Mouse (Mus musculus) C2C12 (cell line): Measurements from ENCODE around the gene Timm8b. TPM values are rescaled to one million over a fixed set of nuclear protein-coding genes. Genes with fewer than 3 reads are reported as not detected.
A peak's percentile ranks its signal among the peaks of the same experiment; 100 is the strongest.

Experiments
- H3K27me3 ChIP-seq: one replicate; pipeline ENCODE4 v1.6.1; 2011; ENCODE audit not compliant: control insufficient read depth, insufficient read depth, insufficient read length
- H3K36me3 ChIP-seq: one replicate; pipeline ENCODE4 v1.6.1; 2011; ENCODE audit not compliant: control insufficient read depth, insufficient read depth
- H3K4me3 ChIP-seq: one replicate; pipeline ENCODE4 v1.5.1; 2011; ENCODE audit warnings: mild to moderate bottlenecking, control low read depth; ENCODE audit not compliant: poor library complexity, insufficient read depth, severe bottlenecking
- H3K79me2 ChIP-seq: one replicate; pipeline ENCODE4 v1.6.1; 2011; ENCODE audit not compliant: control insufficient read depth, insufficient read depth
- H3K79me3 ChIP-seq: one replicate; pipeline ENCODE4 v1.6.1; 2011; ENCODE audit warnings: low read depth, control low read depth
- H3ac ChIP-seq: one replicate; pipeline ENCODE3; 2011; ENCODE audit warnings: low read depth; ENCODE audit not compliant: control insufficient read depth, insufficient read length
- CEBPB ChIP-seq: IDR thresholded peaks from one replicate; pipeline ENCODE4 v1.6.1; 2011; ENCODE audit warnings: low read depth, mild to moderate bottlenecking, control low read depth, moderate library complexity
- CTCF ChIP-seq: IDR thresholded peaks from one replicate; pipeline ENCODE4 v1.5.1; 2011; ENCODE audit not compliant: control insufficient read depth, insufficient read depth, insufficient read length
- FOSL1 ChIP-seq: IDR thresholded peaks from one replicate; pipeline ENCODE4 v1.8.0; 2011; ENCODE audit warnings: mild to moderate bottlenecking, low read length; ENCODE audit not compliant: poor library complexity, insufficient read depth, severe bottlenecking
- MAX ChIP-seq: IDR thresholded peaks from one replicate; pipeline ENCODE4 v1.6.1; 2011; ENCODE audit warnings: mild to moderate bottlenecking, control low read depth
- MYOD1 ChIP-seq: IDR thresholded peaks from one replicate; pipeline ENCODE4 v1.6.1; 2011; ENCODE audit warnings: low read depth; ENCODE audit not compliant: control insufficient read depth, insufficient read length
- MYOG ChIP-seq: IDR thresholded peaks from one replicate; pipeline ENCODE4 v1.6.1; 2011; ENCODE audit not compliant: control insufficient read depth, insufficient read length; ENCODE audit errors: extremely low read depth
- USF1 ChIP-seq: IDR thresholded peaks from one replicate; pipeline ENCODE4 v1.6.1; 2011; ENCODE audit warnings: low read depth, mild to moderate bottlenecking, control low read depth, moderate library complexity
- polyA plus RNA-seq: library from polyadenylated mRNA; unstranded; fragments of >200 nt; fragmentation: generic; extraction: Trizol; gene quantifications from one replicate; pipeline ENCODE4 v1.2.1, GENCODE M21; 2012; ENCODE audit warnings: missing spikeins

The Timm8b gene
- polyA plus RNA-seq, 1 experiment = 195 TPM

GRCm38 (mm10) chr9:50596973-50597372 lies 6.7 kb upstream of the Timm8b start:
- TF ChIP-seq FOSL1 (no peak), CEBPB (no peak), CTCF (no peak), USF1 (no peak), MYOG (no peak), MYOD1 (no peak), MAX (no peak)
- Histone ChIP-seq H3K36me3 (peaks cover 53% of the 10 kb centered on the region), H3ac (no peak overlapping the region), H3K4me3 (no peak overlapping the region), H3K79me3 (peaks cover 19% of the 10 kb centered on the region), H3K27me3 (no peaks in the 10 kb centered on the region), H3K79me2 (peaks cover 29% of the 10 kb centered on the region)

- no peak for TF ChIP-seq MYOG
- no peak for TF ChIP-seq CEBPB
- TF ChIP-seq MYOD1 = no peak
- TF ChIP-seq CTCF = no peak
- H3K79me2 ChIP-seq = peaks cover 65% of the 10 kb centered on the region
- no peaks in the 10 kb centered on the region for H3K27me3 ChIP-seq
- H3ac ChIP-seq = no peak overlapping the region
- peaks cover 52% of the 10 kb centered on the region for H3K79me3 ChIP-seq
- peaks cover 60% of the 10 kb centered on the region for H3K36me3 ChIP-seq
- no peak overlapping the region for H3K4me3 ChIP-seq
Measured at GRCm38 (mm10) chr9:50601536-50601935, 2.2 kb upstream of the Timm8b start.

GRCm38 (mm10) chr9:50602055-50602845 lies 1.5 kb upstream of the Timm8b start:
- peak overlapping the region; percentile 86 for H3K4me3 ChIP-seq
- H3K27me3 ChIP-seq = no peaks in the 10 kb centered on the region
- TF ChIP-seq USF1 (no peak), CTCF (no peak), CEBPB (no peak)
- peaks cover 59% of the 10 kb centered on the region for H3K36me3 ChIP-seq
- peaks cover 72% of the 10 kb centered on the region for H3K79me2 ChIP-seq
- H3ac ChIP-seq = no peak overlapping the region
- peaks cover 52% of the 10 kb centered on the region for H3K79me3 ChIP-seq

GRCm38 (mm10) chr9:50603998-50604324 lies 251 bp downstream of the Timm8b start:
- Histone ChIP-seq H3K79me3 (peaks cover 57% of the 10 kb centered on the region), H3K4me3 (peak overlapping the region; percentile 86), H3ac (peak overlapping the region; percentile 51), H3K36me3 (peaks cover 59% of the 10 kb centered on the region), H3K27me3 (no peaks in the 10 kb centered on the region), H3K79me2 (peaks cover 76% of the 10 kb centered on the region)
- no peak for TF ChIP-seq USF1
- TF ChIP-seq CEBPB = no peak
- TF ChIP-seq FOSL1 = no peak
- no peak for TF ChIP-seq MAX
- TF ChIP-seq MYOD1 = no peak
- TF ChIP-seq CTCF = no peak
- no peak for TF ChIP-seq MYOG

GRCm38 (mm10) chr9:50604338-50604737 lies 628 bp downstream of the Timm8b start:
- Histone ChIP-seq H3K4me3 (peak overlapping the region; percentile 86), H3K27me3 (no peaks in the 10 kb centered on the region), H3K79me3 (peaks cover 56% of the 10 kb centered on the region), H3K36me3 (peaks cover 60% of the 10 kb centered on the region), H3K79me2 (peaks cover 73% of the 10 kb centered on the region), H3ac (peak overlapping the region; percentile 51)
- TF ChIP-seq USF1 = no peak
- no peak for TF ChIP-seq MAX
- TF ChIP-seq CTCF = no peak
- no peak for TF ChIP-seq FOSL1
- no peak for TF ChIP-seq CEBPB
- TF ChIP-seq MYOG = no peak
- TF ChIP-seq MYOD1 = no peak

- Histone ChIP-seq H3K4me3 (no peak overlapping the region), H3K79me2 (peaks cover 76% of the 10 kb centered on the region), H3ac (no peak overlapping the region), H3K79me3 (peaks cover 38% of the 10 kb centered on the region), H3K36me3 (peaks cover 74% of the 10 kb centered on the region), H3K27me3 (no peaks in the 10 kb centered on the region)
- TF ChIP-seq FOSL1 = no peak
- no peak for TF ChIP-seq USF1
- no peak for TF ChIP-seq CTCF
- TF ChIP-seq CEBPB = no peak
Measured at GRCm38 (mm10) chr9:50612115-50612514, 8.4 kb downstream of the Timm8b start.
